Mouse (Mus musculus) heart, embryonic 10.5 days (tissue): ENCODE data around the gene Shc2. TPM values are rescaled to one million over a fixed set of nuclear protein-coding genes. Genes with fewer than 3 reads are reported as not detected.

Experiments used
- DNase-seq: peaks from one replicate; pipeline ENCODE4 v3.0.0-alpha.2; 2017; ENCODE audit warnings: low spot score
- H3K27ac ChIP-seq: fragments of 300-500 bp; sonication (generic); 2 replicates; pipeline ENCODE4 v1.5.1; 2016; ENCODE audit warnings: mild to moderate bottlenecking
- H3K27me3 ChIP-seq: fragments of 300-500 bp; sonication (generic); 2 replicates; pipeline ENCODE4 v1.6.1; 2016; ENCODE audit warnings: mild to moderate bottlenecking; ENCODE audit not compliant: poor library complexity, insufficient read depth, severe bottlenecking
- H3K36me3 ChIP-seq: fragments of 300-500 bp; sonication (generic); 2 replicates; pipeline ENCODE4 v1.6.1; 2016; ENCODE audit warnings: mild to moderate bottlenecking, moderate library complexity
- H3K4me1 ChIP-seq: fragments of 300-500 bp; sonication (generic); 2 replicates; pipeline ENCODE4 v1.6.1; 2016; ENCODE audit warnings: mild to moderate bottlenecking
- H3K4me3 ChIP-seq: fragments of 300-500 bp; sonication (generic); 2 replicates; pipeline ENCODE4 v1.5.1; 2016; ENCODE audit warnings: mild to moderate bottlenecking, moderate library complexity
- H3K9me3 ChIP-seq: fragments of 300-500 bp; sonication (generic); 2 replicates; pipeline ENCODE4 v1.6.1; 2016; ENCODE audit warnings: mild to moderate bottlenecking, moderate library complexity
- WGBS: fragments of 180-500 bp; shearing (Covaris S2); methylation state at CpG from one replicate; pipeline ENCODE4 v1.1.7; 2016; 5-methylcytosine and 5-hydroxymethylcytosine counted together
- polyA plus RNA-seq: library from polyadenylated mRNA; unstranded; fragments of >200 nt; fragmentation: Nextera tagmentation; extraction: Ambion mirVana; gene quantifications from 2 replicates; pipeline ENCODE4 v1.2.1, GENCODE M21; 2016

The Shc2 gene
- polyA plus RNA-seq, 1 experiment from 2014 or later = 6.3 TPM

DNA sequence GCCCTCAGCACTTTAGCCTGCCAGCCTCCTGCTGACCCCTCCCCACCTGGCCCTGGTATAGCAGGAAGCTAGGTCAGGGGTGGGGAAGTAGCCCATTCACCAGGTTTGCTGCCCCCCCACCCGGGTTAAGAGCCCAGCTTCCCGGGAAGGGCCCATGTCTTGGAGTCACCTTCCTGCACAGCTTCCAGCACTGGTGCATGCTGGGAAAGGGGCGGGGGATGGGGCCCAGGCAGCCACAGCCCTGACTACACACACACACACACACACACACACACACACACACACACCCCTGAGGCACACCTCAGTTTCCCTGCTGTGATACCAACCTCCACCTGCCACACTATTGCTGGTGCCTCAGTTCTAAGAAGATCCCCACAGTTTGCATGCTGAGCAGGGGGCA, 24.1 kb upstream of the Shc2 start:
- H3K9me3 ChIP-seq = no peaks in the 10 kb centered on the region
- H3K27me3 ChIP-seq = peaks cover 16% of the 10 kb centered on the region
- no peak for DNase-seq
- peaks cover 15% of the 10 kb centered on the region for H3K4me1 ChIP-seq
- H3K36me3 ChIP-seq = no peaks in the 10 kb centered on the region
- peak overlapping the region; percentile 24; the same call in 1 of the 2 replicates for H3K27ac ChIP-seq
- H3K4me3 ChIP-seq = no peak overlapping the region
- WGBS = 37% methylated on average over 3 of the region's 3 CpGs

DNA sequence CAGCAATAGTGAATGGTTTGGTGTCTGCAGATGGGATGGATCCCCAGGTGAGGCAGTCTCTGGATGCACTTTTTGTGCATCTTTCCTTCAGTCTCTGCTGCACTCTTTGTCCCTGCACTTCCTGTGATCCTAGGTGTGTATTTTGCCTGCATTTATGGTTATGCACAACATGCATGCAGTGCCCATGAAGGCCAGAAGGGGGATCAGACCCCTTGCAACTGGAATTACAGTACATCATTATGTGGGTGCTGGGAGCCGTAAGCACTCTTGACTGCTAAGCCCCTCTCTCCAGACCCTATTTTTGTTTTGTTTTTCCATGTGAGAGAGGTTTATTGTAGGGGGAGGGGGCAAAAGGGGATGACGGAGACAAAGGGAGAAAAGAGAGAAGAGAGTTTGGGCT, 22.6 kb upstream of the Shc2 start:
- WGBS = 70% methylated on average over 2 of the region's 2 CpGs
- H3K9me3 ChIP-seq = no peaks in the 10 kb centered on the region
- no peak overlapping the region for H3K27ac ChIP-seq
- H3K36me3 ChIP-seq = no peaks in the 10 kb centered on the region
- H3K4me3 ChIP-seq = no peak overlapping the region
- H3K4me1 ChIP-seq = peaks cover 15% of the 10 kb centered on the region
- DNase-seq = no peak
- peaks cover 17% of the 10 kb centered on the region for H3K27me3 ChIP-seq

GRCm38 (mm10) chr10:79658829-79659228, 21.1 kb upstream of the Shc2 start:
- 13% methylated on average over 4 of the region's 4 CpGs for WGBS
- H3K4me1 ChIP-seq = peaks cover 9% of the 10 kb centered on the region
- H3K4me3 ChIP-seq = no peak overlapping the region
- no peak overlapping the region for H3K27ac ChIP-seq
- H3K9me3 ChIP-seq = no peaks in the 10 kb centered on the region
- H3K27me3 ChIP-seq = peaks cover 22% of the 10 kb centered on the region
- no peak for DNase-seq
- no peaks in the 10 kb centered on the region for H3K36me3 ChIP-seq

DNA sequence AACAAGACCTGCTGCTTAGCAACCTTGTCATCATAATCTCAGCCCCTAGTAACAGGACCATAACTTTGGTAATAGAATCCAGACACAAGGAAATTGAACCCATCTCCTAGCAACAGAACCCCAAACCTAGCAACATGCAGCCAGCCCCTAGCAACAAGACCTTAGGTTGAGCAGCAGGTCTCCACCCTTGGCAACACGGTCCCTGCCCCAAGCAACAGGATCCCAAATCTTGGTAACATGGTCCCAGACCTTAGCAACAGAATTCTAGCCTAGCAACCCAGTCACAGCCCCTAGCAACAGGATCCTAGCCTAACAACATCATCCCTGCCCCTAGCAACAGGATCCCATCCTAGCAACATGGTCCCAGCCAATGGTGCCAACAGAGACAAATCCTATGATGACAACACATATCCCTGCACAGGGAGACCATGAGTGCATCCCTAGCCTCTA, 17.3 kb upstream of the Shc2 start:
- no peaks in the 10 kb centered on the region for H3K36me3 ChIP-seq
- H3K4me3 ChIP-seq = no peak overlapping the region
- no peak for DNase-seq
- H3K9me3 ChIP-seq = no peaks in the 10 kb centered on the region
- 40% methylated on average over 1 of the region's 1 CpGs for WGBS
- H3K27me3 ChIP-seq = peaks cover 29% of the 10 kb centered on the region
- no peak overlapping the region for H3K27ac ChIP-seq
- H3K4me1 ChIP-seq = no peaks in the 10 kb centered on the region

- no peaks in the 10 kb centered on the region for H3K36me3 ChIP-seq
- H3K27ac ChIP-seq = no peak overlapping the region
- H3K9me3 ChIP-seq = no peaks in the 10 kb centered on the region
- WGBS = 77% methylated on average over 7 of the region's 7 CpGs
- no peaks in the 10 kb centered on the region for H3K4me1 ChIP-seq
- no peak overlapping the region for H3K4me3 ChIP-seq
- no peak for DNase-seq
- peaks cover 29% of the 10 kb centered on the region for H3K27me3 ChIP-seq
Observed at GRCm38 (mm10) chr10:79652789-79653188, 15.1 kb upstream of the Shc2 start.

DNA sequence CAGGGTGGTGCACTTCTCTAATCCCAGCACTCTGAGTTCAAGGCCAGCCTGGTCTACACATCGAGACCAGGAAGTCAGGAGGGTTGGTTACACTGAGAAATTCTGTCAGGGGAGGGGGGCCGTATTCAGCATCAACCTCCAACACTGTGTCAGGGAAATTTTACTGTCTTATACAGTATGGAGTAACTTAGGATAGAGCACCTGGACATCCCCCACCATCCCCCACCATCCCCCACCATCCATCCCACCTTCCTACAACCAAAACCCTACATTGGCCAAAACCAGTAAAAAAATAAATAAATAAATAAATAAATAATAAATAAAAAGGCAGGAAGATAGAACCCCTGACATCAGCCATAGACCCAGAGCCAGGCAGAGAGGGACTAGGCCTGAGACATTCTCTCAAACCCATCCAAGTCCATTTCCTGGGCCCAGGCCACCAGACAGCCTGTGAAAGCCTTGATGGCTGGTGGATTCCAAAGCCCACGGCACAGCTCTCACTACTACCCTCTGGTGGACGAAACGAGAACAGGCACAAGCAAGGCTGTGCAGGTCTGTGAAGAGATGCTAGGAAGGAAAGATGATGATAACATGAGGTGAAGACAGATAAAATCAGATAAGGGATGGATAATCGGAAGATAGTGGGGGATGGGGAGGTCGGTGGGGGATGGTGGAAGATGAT, 11.5 kb upstream of the Shc2 start:
- Histone ChIP-seq H3K27me3 (peaks cover 29% of the 10 kb centered on the region), H3K4me1 (no peaks in the 10 kb centered on the region), H3K27ac (no peak overlapping the region), H3K4me3 (no peak overlapping the region), H3K36me3 (no peaks in the 10 kb centered on the region), H3K9me3 (no peaks in the 10 kb centered on the region)
- DNase-seq = no peak
- WGBS = 26% methylated on average over 7 of the region's 7 CpGs

- DNase-seq = no peak
- H3K36me3 ChIP-seq = no peaks in the 10 kb centered on the region
- no peaks in the 10 kb centered on the region for H3K4me1 ChIP-seq
- WGBS = 69% methylated on average over 8 of the region's 8 CpGs
- no peak within 1 kb of the TSS for H3K4me3 ChIP-seq
- H3K27ac ChIP-seq = no peak within 1 kb of the TSS
- H3K27me3 ChIP-seq = peaks cover 16% of the 10 kb centered on the region; the same call in 1 of the 2 replicates
- no peaks in the 10 kb centered on the region for H3K9me3 ChIP-seq
Observed at GRCm38 (mm10) chr10:79645711-79646110, 8.0 kb upstream of the Shc2 start, which contains the start of gene Odf3l2. Gene Odf3l2, minus strand, starts transcription at chr10:79645738.

GRCm38 (mm10) chr10:79638486-79639204, 927 bp upstream of the Shc2 start:
- Histone ChIP-seq H3K27me3 (peaks cover 48% of the 10 kb centered on the region), H3K9me3 (no peaks in the 10 kb centered on the region), H3K36me3 (no peaks in the 10 kb centered on the region), H3K4me1 (peaks cover 31% of the 10 kb centered on the region), H3K27ac (no peak overlapping the region), H3K4me3 (peak overlapping the region; percentile 88; the same call in 1 of the 2 replicates)
- 7% methylated on average over 23 of the region's 23 CpGs for WGBS
- no peak for DNase-seq

GRCm38 (mm10) chr10:79636287-79636686, 1.4 kb downstream of the Shc2 start:
- Histone ChIP-seq H3K4me1 (peaks cover 36% of the 10 kb centered on the region), H3K27ac (no peak overlapping the region), H3K4me3 (no peak overlapping the region), H3K9me3 (no peaks in the 10 kb centered on the region), H3K27me3 (peaks cover 48% of the 10 kb centered on the region), H3K36me3 (no peaks in the 10 kb centered on the region)
- WGBS = 81% methylated on average over 8 of the region's 8 CpGs
- no peak for DNase-seq

DNA sequence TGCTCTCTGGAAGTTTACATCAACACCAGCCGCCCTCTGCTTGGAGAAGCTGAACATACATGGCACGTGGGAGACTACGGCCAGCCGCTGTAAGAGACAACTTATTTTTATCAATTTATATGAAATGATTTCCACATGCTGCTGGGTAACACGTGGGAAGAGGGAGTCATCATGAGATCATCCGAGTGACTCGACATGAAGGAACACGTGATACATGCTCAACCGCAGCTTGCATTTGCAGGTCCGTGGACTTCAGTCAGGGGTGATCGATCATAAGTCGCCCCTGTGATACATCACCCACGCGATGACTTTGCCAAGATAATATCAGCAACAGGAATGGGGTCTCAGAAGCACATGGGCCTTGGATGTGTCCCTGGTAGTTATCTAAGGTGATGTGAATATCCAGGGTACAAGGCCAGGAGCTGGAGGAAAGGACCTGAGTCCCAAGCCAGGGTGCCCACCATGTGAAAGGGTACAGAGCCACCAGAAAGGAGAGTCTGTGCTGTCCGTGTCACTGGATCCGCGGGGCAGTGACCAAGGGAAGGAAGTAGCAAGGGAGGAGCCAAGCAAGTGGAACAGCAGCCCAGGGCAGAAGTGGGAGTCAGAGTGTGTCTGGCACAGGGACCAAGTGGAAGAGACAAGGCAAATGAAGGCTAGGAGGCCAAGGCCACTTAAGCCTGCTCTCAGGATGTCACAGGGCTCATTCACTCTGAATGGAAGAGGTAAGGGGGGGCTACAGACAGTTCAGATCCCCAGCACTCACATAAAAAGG, 4.5 kb downstream of the Shc2 start:
- no peak for DNase-seq
- Histone ChIP-seq H3K4me1 (peaks cover 28% of the 10 kb centered on the region), H3K27ac (no peak overlapping the region), H3K9me3 (no peaks in the 10 kb centered on the region), H3K36me3 (no peaks in the 10 kb centered on the region), H3K27me3 (peaks cover 30% of the 10 kb centered on the region), H3K4me3 (no peak overlapping the region)
- WGBS = 76% methylated on average over 17 of the region's 17 CpGs

DNA sequence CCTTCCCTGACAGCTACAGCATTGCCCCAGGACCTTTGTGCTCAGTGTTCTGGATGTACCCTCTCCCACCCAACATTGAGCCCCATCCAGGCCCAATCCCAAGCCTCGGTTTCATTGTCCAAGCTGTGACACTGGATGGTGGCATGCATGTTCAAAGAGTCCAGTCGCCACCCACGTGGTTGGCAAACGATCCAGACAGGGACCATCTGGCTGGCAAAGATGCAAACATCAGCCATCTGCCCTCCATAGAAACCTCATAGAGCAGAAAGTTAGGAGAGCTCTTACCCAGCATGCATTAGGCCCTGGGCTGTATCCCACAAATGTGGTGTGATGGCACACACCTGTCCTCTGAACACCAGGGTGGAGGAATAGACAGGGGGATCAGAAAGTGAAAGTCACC, 6.3 kb downstream of the Shc2 start:
- peaks cover 14% of the 10 kb centered on the region for H3K4me1 ChIP-seq
- H3K4me3 ChIP-seq = no peak overlapping the region
- H3K27me3 ChIP-seq = peaks cover 18% of the 10 kb centered on the region; the same call in 1 of the 2 replicates
- DNase-seq = no peak
- H3K27ac ChIP-seq = no peak overlapping the region
- H3K9me3 ChIP-seq = no peaks in the 10 kb centered on the region
- 80% methylated on average over 4 of the region's 4 CpGs for WGBS
- H3K36me3 ChIP-seq = no peaks in the 10 kb centered on the region

- Histone ChIP-seq H3K27ac (no peak overlapping the region), H3K36me3 (no peaks in the 10 kb centered on the region), H3K27me3 (0 out of 2 replicates have a peak, but pooled peaks cover 27% of the 10 kb centered on the region), H3K4me3 (no peak overlapping the region), H3K9me3 (no peaks in the 10 kb centered on the region), H3K4me1 (peaks cover 3% of the 10 kb centered on the region; the same call in 1 of the 2 replicates)
- no peak for DNase-seq
- 80% methylated on average over 5 of the region's 5 CpGs for WGBS
Observed at GRCm38 (mm10) chr10:79628377-79628776, 9.3 kb downstream of the Shc2 start.

DNA sequence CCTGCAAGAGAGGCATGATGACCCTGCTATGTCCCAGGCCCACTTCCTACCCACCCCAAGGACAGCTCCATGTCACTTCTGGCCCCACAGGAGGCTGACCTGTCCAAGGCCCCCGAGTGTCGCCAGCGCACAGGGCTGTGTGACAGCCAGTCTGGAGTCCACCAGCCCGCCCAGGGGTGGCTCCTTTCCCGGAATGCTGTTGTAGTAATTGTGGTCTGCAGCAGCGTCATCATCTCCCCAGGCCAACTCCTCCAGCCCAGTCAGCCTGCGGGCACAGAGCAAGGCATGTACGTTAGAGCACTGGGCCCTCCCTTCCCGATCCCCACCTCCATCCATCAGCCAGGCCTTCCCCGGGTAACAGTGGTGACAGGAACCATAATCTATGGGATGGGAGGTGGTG, 11.6 kb downstream of the Shc2 start:
- Histone ChIP-seq H3K27me3 (0 out of 2 replicates have a peak, but pooled peaks cover 27% of the 10 kb centered on the region), H3K4me1 (no peaks in the 10 kb centered on the region), H3K36me3 (no peaks in the 10 kb centered on the region), H3K9me3 (no peaks in the 10 kb centered on the region), H3K4me3 (no peak overlapping the region), H3K27ac (no peak overlapping the region)
- DNase-seq = no peak
- whole genome bisulfite sequencing = 84% methylated on average over 10 of the region's 10 CpGs
